Mouse (Mus musculus): ENCODE results near the gene Helz.

- TF ChIP-seq CTCF (IDR thresholded peaks at IDR 0.05; ENCODE audit: insufficient read depth, low read length) (no peak), POLR2A (IDR thresholded peaks at IDR 0.05; ENCODE audit: borderline replicate concordance, extremely low read depth, low read depth, low read length) (no peak)
Measured at GRCm38 (mm10) chr11:107572551-107572950, 24.8 kb downstream of the Helz start.
